Mouse (Mus musculus): ENCODE data around the gene Tnfaip8l2.
"Not testable (repeated sequence)": the region's sequence is repeated elsewhere in the genome, so short reads cannot be mapped to it uniquely, and the experiment has no call there.

The Tnfaip8l2 gene

DNA sequence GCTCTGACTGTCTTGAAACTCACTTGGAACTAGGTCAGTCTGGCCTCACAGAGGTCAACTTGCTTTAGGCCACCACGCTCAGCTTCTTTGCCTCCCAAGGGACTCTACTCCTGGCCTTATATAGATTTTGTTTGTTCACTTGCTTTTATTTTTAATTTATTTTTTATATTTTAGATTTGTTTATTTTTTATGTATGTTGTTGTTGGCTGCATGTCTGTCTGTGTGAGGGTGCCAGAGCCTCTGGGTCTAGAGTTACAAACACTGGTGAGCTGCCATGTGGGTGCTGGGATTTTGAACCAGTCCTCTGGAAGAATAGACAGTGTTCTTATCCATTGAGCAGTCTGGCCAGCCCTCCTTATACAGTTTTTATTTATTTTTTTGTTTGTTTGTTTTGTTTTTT, 29.4 kb downstream of the Tnfaip8l2 start:
- DNase-seq (ENCODE audit: low read depth): no peak

DNA sequence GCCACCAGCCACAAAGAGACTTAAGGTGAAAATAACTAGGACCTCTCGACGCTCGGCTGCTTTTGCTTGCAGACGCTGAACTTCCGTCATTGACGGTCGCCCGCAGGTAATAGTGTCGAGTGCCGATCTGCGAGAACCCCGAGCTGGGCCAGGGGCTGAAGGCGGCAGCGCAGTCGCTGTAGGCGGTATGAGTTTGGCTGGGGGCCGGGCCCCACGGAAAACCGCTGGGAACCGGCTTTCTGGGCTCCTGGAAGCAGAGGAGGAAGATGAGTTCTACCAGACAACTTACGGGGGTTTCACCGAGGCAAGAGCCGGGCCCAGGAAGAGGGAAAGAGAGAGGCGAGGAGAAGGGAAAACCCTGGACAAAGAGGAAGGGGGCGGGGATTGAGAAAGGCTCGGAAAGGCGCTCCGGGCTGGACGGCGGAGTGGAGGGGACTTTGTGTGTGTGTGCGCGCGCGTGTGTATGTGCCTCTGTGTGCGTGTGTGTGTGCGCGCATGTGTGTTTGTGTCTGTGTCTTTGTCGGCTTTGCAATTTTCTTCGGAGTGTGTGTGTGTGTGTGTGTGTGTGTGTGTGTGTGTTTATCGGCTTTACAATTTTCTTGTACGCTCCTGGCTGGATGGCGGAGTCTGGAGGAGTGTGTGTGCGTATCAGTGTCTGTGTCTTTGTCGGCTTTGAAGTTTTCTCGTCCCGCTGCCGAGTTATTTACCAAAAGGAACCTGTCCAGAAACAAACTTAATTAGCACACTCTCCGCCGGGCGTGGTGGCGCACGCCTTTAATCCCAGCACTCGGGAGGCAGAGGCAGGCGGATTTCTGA, 31.0 kb downstream of the Tnfaip8l2 start, which contains the start of gene Vps72:
Gene Vps72, plus strand, starts transcription at position 112 of the 816 bp plus-strand sequence.
- peak; percentile 94 for DNase-seq (ENCODE audit: low read depth)

DNA sequence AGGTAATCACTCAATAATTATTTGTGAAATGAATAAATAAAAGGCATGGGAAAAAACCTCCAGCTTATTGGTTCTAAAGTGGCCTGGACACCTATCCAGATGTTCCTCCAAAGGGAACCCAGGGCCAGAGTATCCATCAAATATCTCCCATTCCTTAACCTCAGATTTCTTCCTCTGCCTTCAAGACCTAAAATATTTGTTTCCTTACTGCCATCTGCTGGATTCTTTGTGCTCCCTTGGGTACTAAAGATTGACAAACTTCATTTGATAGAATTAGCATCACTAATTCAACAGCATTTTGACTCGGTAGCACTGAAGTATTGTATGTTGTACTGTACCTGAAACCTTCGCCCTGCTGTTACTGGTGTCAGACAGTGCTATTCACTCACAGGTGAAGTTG, 34.3 kb downstream of the Tnfaip8l2 start:
- peak; percentile 70 for DNase-seq (ENCODE audit: low read depth)

DNA sequence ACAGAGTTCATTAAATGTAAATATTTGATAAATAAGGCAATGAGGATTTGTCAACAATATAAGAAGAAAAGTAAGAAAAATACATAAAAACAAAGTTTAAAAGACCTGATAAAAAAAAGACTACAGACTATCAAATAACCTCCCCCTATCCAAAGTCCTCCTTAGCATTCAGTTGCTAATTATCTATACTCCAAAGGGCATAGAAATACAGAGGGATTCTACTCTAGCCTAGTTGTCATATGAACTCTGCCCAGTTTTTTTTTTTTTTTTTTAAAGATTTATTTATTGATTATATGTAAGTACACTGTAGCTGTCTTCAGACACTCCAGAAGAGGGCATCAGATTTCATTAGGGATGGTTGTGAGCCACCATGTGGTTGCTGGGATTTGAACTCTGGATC, 34.9 kb downstream of the Tnfaip8l2 start:
- DNase-seq (ENCODE audit: low read depth): not testable (repeated sequence)

DNA sequence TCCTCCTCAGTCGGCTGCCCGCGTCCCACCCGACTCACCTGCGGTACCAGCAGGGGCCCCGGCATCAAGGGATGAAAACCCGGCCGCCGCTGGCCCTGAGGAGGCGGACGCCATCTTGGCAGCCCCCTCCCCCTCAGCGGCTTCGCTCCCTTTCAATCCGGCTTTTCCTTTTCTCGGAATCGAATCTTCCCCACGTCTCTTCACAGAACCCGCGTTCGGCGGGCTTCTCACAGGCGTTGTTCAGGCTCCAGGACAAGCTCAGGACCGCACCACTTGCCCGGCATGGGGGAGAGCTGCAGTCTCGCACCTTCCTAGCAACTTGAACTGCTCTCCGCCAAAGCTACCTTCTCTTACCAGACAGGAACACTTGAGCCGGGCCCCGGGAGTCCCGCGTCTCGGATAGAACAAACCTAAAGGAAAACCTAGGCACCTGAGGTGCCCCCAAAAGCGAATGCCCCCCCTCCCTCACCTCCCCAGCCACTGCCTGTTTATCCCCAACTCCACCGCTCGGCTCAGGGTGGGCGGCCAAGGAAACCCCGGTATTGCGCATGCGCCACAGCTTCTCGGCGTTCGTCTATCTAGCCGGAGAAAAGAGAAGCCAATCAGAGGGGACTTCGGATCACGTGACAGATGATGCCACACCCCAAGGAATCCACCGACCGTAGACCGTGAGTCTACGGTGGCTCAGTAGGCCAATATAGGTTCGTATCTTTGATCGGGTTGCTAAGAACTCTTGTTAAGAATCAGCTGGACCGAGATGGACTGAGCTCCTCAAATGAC, 35.6 kb downstream of the Tnfaip8l2 start, which contains the start of gene Pip5k1a:
Gene Pip5k1a, minus strand, starts transcription at position 593 of the 780 bp plus-strand sequence.
- peak; percentile 100 for DNase-seq (ENCODE audit: low read depth)

DNA sequence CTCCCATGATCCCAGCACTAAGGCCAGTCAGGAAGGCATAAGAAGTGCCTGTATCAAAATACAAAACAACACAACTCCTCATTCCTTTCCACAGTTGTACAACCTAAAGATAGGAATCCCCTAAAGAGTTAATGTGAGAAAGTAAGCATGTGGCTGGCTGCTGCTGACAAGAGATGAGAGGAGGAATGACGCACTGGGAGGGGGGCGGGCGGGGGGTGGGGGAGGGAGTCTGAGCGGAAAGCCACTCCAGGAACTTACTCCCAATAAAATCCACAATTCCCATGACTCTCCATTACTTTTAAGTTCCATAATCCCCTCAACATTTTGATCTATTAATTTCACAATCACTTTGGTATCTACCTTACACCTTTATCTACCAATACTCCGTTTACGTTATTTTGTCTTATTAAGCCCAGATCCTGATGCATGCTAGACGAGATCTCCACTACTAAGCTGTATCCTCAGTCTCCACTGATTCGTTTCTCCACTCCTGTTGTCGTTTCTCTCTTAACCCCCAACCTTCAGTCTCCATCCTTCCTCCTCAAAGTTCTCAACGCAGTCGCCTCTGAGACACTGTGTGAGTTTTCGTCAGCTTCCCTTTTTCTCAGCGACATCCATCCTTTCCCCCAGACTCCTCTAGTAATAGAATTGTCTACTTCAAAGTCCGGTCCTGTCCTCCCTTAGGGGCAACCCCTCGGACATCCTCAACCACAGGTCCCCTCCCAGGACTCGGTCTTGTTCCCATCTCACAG, 36.4 kb downstream of the Tnfaip8l2 start:
- DNase-seq (ENCODE audit: low read depth): peak; percentile 48

DNA sequence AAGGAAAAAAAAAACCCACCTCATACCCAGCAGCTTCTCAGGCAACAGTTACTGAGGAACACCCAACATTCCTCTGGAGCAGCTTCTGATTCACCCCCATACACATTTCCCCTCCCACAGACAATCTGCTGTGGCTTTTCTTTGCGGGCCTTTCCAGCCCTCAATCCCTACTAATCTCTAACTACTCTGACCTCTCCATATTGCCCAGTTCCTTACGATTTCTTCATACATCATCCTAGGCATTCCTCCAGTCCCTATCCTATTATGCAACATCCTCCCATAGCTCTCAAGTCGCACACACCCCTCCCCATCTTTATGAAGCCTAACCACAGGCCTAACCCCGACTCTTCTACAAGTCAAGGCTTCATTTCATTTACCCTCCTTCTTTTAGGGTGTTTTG, 37.0 kb downstream of the Tnfaip8l2 start:
- DNase-seq (ENCODE audit: low read depth): peak; percentile 59

DNA sequence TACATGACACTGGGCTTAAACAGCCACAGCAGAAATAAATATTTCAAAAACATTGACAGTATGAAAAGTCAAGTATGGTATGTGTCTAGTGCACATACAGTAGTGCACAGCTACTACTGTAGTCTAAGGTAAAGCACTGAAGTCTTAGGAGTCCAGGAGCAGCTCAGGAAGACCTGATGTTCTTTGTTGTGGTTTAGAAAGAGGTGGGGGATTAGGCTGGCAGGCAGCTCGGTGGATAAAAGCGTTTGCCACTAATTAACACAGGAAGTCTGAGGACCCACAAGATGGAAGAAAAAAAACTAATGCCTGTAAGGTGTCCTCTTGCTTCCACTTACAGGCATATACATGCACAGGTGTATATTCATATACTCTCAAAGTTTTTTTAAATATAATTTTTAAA, 41.3 kb downstream of the Tnfaip8l2 start:
- no peak for DNase-seq (ENCODE audit: low read depth)
